Mouse (Mus musculus) embryonic fibroblast, embryonic 13.5 days (primary cell): Measurements from ENCODE around the gene Akap2.

Experiments used
- CTCF ChIP-seq: IDR thresholded peaks from 2 replicates; pipeline ENCODE4 v1.5.1; 2011; ENCODE audit warnings: mild to moderate bottlenecking, control low read depth, low read length, moderate library complexity, borderline replicate concordance; ENCODE audit not compliant: insufficient read depth
- POLR2A ChIP-seq: IDR thresholded peaks from 2 replicates; pipeline ENCODE4 v1.6.1; 2011; ENCODE audit warnings: low read depth, mild to moderate bottlenecking, control low read depth, low read length, moderate library complexity

- no peak for TF ChIP-seq CTCF
- no peak for TF ChIP-seq POLR2A
Measured at GRCm38 (mm10) chr4:57704575-57704974, 12.9 kb upstream of the Akap2 start.
